Mouse (Mus musculus) CH12.LX (cell line): ENCODE measurements around the gene Gng12. TPM values are rescaled to one million over a fixed set of nuclear protein-coding genes. Genes with fewer than 3 reads are reported as not detected.

Experiments used
- DNase-seq: peaks from one replicate; pipeline ENCODE4 v3.0.0-alpha.2; 2013; ENCODE audit errors: extremely low read depth
- H3K27ac ChIP-seq: 2 replicates; pipeline ENCODE4 v1.5.1; 2012; ENCODE audit warnings: low read depth, mild to moderate bottlenecking, control low read depth, moderate library complexity; ENCODE audit not compliant: insufficient read depth
- H3K27me3 ChIP-seq: replicated peaks from 2 replicates; pipeline ENCODE3; 2012; ENCODE audit warnings: inconsistent platforms
- H3K36me3 ChIP-seq, 2 experiments: replicated peaks in 1 of 2; 2 replicates each; pipeline versions ENCODE3 to v1.6.1; 2012; ENCODE audit warnings: inconsistent platforms in 1 of 2, low read length in 1 of 2, mild to moderate bottlenecking in 1 of 2, mixed read lengths in 1 of 2, moderate library complexity in 1 of 2; ENCODE audit not compliant: control insufficient read depth in 1 of 2, insufficient read depth in 1 of 2
- H3K4me1 ChIP-seq, 2 experiments: 2 replicates each; pipeline ENCODE4 v1.6.1; 2012; ENCODE audit warnings: inconsistent platforms in 1 of 2, moderate library complexity in 1 of 2; ENCODE audit not compliant: insufficient read depth in 2 of 2, control insufficient read depth in 1 of 2
- H3K4me2 ChIP-seq: 2 replicates; pipeline ENCODE4 v1.6.1; 2012; ENCODE audit warnings: low read depth, mild to moderate bottlenecking, control low read depth; ENCODE audit not compliant: poor library complexity, insufficient read depth, severe bottlenecking
- H3K4me3 ChIP-seq, 3 experiments: fragments of 150-350 bp in 1 of 3; sonication (generic) in 1 of 3; replicated peaks in 1 of 3; 2 replicates each; pipeline versions ENCODE3 to v1.5.1; 2011 to 2012; ENCODE audit warnings: low read depth in 2 of 3, low read length in 2 of 3, mild to moderate bottlenecking in 2 of 3, moderate library complexity in 2 of 3, control low read depth in 1 of 3, improper control_type of control experiment in 1 of 3, inconsistent platforms in 1 of 3, mixed read lengths in 1 of 3; ENCODE audit not compliant: poor library complexity in 1 of 3
- H3K79me2 ChIP-seq: replicated peaks from 2 replicates; pipeline ENCODE4 v1.6.1; 2012; ENCODE audit warnings: mild to moderate bottlenecking, moderate library complexity; ENCODE audit not compliant: control insufficient read depth, poor library complexity, insufficient read depth, severe bottlenecking; ENCODE audit errors: extremely low read depth
- H3K9ac ChIP-seq: 2 replicates; pipeline ENCODE4 v1.6.1; 2012; ENCODE audit warnings: low read depth, mild to moderate bottlenecking, control low read depth, moderate library complexity; ENCODE audit not compliant: insufficient read depth
- H3K9me3 ChIP-seq: replicated peaks from 2 replicates; pipeline ENCODE3; 2012; ENCODE audit warnings: low read length, inconsistent platforms, mixed read lengths
- BHLHE40 ChIP-seq: IDR thresholded peaks from 2 replicates; pipeline ENCODE4 v1.6.1; 2011; ENCODE audit warnings: mild to moderate bottlenecking, low read depth, low read length, improper control_type of control experiment
- CTCF ChIP-seq, 2 experiments: IDR thresholded peaks in 1 of 2; conservative IDR thresholded peaks in 1 of 2; 2 replicates each; pipeline ENCODE4 v1.5.1; 2011 to 2012; ENCODE audit warnings: low read depth in 2 of 2, low read length in 2 of 2, improper control_type of control experiment in 1 of 2, inconsistent platforms in 1 of 2, mild to moderate bottlenecking in 1 of 2, moderate library complexity in 1 of 2
- E2F4 ChIP-seq: IDR thresholded peaks from 2 replicates; pipeline ENCODE4 v1.6.1; 2011; ENCODE audit warnings: low read depth, low read length, improper control_type of control experiment; ENCODE audit not compliant: insufficient replicate concordance
- ELF1 ChIP-seq: IDR thresholded peaks from 2 replicates; pipeline ENCODE4 v1.6.1; 2014; ENCODE audit warnings: low read depth, mild to moderate bottlenecking, inconsistent platforms, low read length, improper control_type of control experiment
- EP300 ChIP-seq: IDR thresholded peaks from 2 replicates; pipeline ENCODE4 v1.6.1; 2011; ENCODE audit warnings: low read length, improper control_type of control experiment
- ETS1 ChIP-seq: conservative IDR thresholded peaks from 2 replicates; pipeline ENCODE4 v1.6.1; 2012; ENCODE audit warnings: low read depth, mild to moderate bottlenecking, inconsistent platforms, low read length, improper control_type of control experiment, moderate library complexity
- GABPA ChIP-seq: IDR thresholded peaks from 2 replicates; pipeline ENCODE4 v1.6.1; 2012; ENCODE audit warnings: low read depth, low read length, improper control_type of control experiment, inconsistent platforms; ENCODE audit not compliant: insufficient replicate concordance
- HCFC1 ChIP-seq: IDR thresholded peaks from 2 replicates; pipeline ENCODE4 v1.6.1; 2012; ENCODE audit warnings: low read depth, mild to moderate bottlenecking, inconsistent platforms, low read length, improper control_type of control experiment
- IRF4 ChIP-seq: IDR thresholded peaks from 2 replicates; pipeline ENCODE4 v1.6.1; 2014; ENCODE audit warnings: low read depth, mild to moderate bottlenecking, inconsistent platforms, low read length, improper control_type of control experiment
- JUN ChIP-seq: IDR thresholded peaks from 2 replicates; pipeline ENCODE4 v1.6.1; 2011; ENCODE audit warnings: low read depth, mild to moderate bottlenecking, low read length, improper control_type of control experiment, moderate library complexity; ENCODE audit not compliant: insufficient read depth
- JUND ChIP-seq: conservative IDR thresholded peaks from 2 replicates; pipeline ENCODE4 v1.6.1; 2011; ENCODE audit warnings: low read depth, low read length, improper control_type of control experiment
- KAT2A ChIP-seq: IDR thresholded peaks from 2 replicates; pipeline ENCODE4 v1.6.1; 2012; ENCODE audit warnings: low read length, improper control_type of control experiment, inconsistent platforms; ENCODE audit not compliant: insufficient replicate concordance
- MAFK ChIP-seq: IDR thresholded peaks from 2 replicates; pipeline ENCODE4 v1.6.1; 2011; ENCODE audit warnings: low read length, improper control_type of control experiment; ENCODE audit not compliant: insufficient replicate concordance
- MAX ChIP-seq: IDR thresholded peaks from 2 replicates; pipeline ENCODE4 v1.6.1; 2011; ENCODE audit warnings: low read length, improper control_type of control experiment
- MAZ ChIP-seq: IDR thresholded peaks from 2 replicates; pipeline ENCODE4 v1.6.1; 2012; ENCODE audit warnings: low read depth, mild to moderate bottlenecking, inconsistent platforms, low read length, improper control_type of control experiment, moderate library complexity
- MYC ChIP-seq: IDR thresholded peaks from 2 replicates; pipeline ENCODE4 v1.6.1; 2011; ENCODE audit warnings: low read depth, mild to moderate bottlenecking, improper control_type of control experiment, low read length
- NRF1 ChIP-seq: IDR thresholded peaks from 2 replicates; pipeline ENCODE4 v1.6.1; 2014; ENCODE audit warnings: low read depth, mild to moderate bottlenecking, inconsistent platforms, low read length, improper control_type of control experiment, moderate library complexity
- PAX5 ChIP-seq: IDR thresholded peaks from 2 replicates; pipeline ENCODE4 v1.6.1; 2012; ENCODE audit warnings: low read length, inconsistent platforms, mixed read lengths
- POLR2A ChIP-seq: IDR thresholded peaks from 2 replicates; pipeline ENCODE4 v1.6.1; 2011; ENCODE audit warnings: low read depth, mild to moderate bottlenecking, improper control_type of control experiment, low read length
- RCOR1 ChIP-seq: conservative IDR thresholded peaks from 2 replicates; pipeline ENCODE4 v1.6.1; 2012; ENCODE audit warnings: low read depth, mild to moderate bottlenecking, inconsistent platforms, low read length, improper control_type of control experiment
- SIN3A ChIP-seq: IDR thresholded peaks from 2 replicates; pipeline ENCODE4 v1.6.1; 2012; ENCODE audit warnings: low read length, improper control_type of control experiment, inconsistent platforms
- SMC3 ChIP-seq: IDR thresholded peaks from 2 replicates; pipeline ENCODE4 v1.6.1; 2011; ENCODE audit warnings: low read depth, low read length, improper control_type of control experiment
- TBP ChIP-seq: conservative IDR thresholded peaks from 2 replicates; pipeline ENCODE4 v1.6.1; 2011; ENCODE audit warnings: low read depth, low read length, improper control_type of control experiment
- UBTF ChIP-seq: IDR thresholded peaks from 2 replicates; pipeline ENCODE4 v1.6.1; 2012; ENCODE audit warnings: low read depth, mild to moderate bottlenecking, inconsistent platforms, low read length, improper control_type of control experiment, moderate library complexity
- USF1 ChIP-seq: IDR thresholded peaks from 2 replicates; pipeline ENCODE4 v1.6.1; 2014; ENCODE audit warnings: low read depth, mild to moderate bottlenecking, inconsistent platforms, low read length, improper control_type of control experiment
- USF2 ChIP-seq: conservative IDR thresholded peaks from 2 replicates; pipeline ENCODE4 v1.6.1; 2011; ENCODE audit warnings: low read depth, low read length, improper control_type of control experiment
- ZC3H11A ChIP-seq: IDR thresholded peaks from 2 replicates; pipeline ENCODE4 v1.6.1; 2012; ENCODE audit warnings: low read depth, mild to moderate bottlenecking, inconsistent platforms, low read length, improper control_type of control experiment
- ZKSCAN1 ChIP-seq: IDR thresholded peaks from 2 replicates; pipeline ENCODE4 v1.6.1; 2012; ENCODE audit warnings: low read depth, inconsistent platforms, low read length, improper control_type of control experiment, borderline replicate concordance
- dilution Hi-C: fragments of 300-500 bp; cut with MboI; formaldehyde crosslinking; loops from 2 replicates; pipeline ENCODE4 v1.14.3; 2020; ENCODE audit warnings: low sequenced_read_pairs; ENCODE audit not compliant: extremely low pct_unique_long_range_greater_than_20kb, extremely low pct_ligation_motif_present
- in situ Hi-C: fragments of 300-500 bp; cut with MboI; formaldehyde crosslinking; loops from 3 replicates; pipeline ENCODE4 v1.14.3; 2019; ENCODE audit warnings: low sequenced_read_pairs, low pct_ligation_motif_present, low pct_unique_long_range_greater_than_20kb, mixed read lengths
- polyA plus RNA-seq: library from polyadenylated mRNA; unstranded; fragments of >175 nt; gene quantifications from 2 replicates; pipeline ENCODE4 v1.2.1, GENCODE M21; 2012; ENCODE audit warnings: low read depth; ENCODE audit not compliant: insufficient read length
- total RNA-seq, 2 experiments: library from RNA; depleted of rRNA; stranded (reverse); fragments of 300-350 nt in 1 of 2; fragments of >200 nt in 1 of 2; gene quantifications; 2 replicates each; pipeline ENCODE4 v1.2.3; 2012 to 2014

Gene Gng12
- total and polyA plus RNA-seq, 3 experiments = 3.9 to 20.8 (median 12.2) TPM

GRCm38 (mm10) chr6:67056889-67057564, 160.8 kb downstream of the Gng12 start:
- in situ Hi-C loops = loop anchor here (5.0 kb wide), 1 partner anchor 75 kb away; no protein-coding TSS in a partner anchor
- TF ChIP-seq E2F4 (no peak), ETS1 (no peak), USF2 (no peak), MAX (no peak), GABPA (no peak), KAT2A (no peak), MAZ (no peak), RCOR1 (no peak), IRF4 (no peak), BHLHE40 (no peak), ELF1 (no peak), CTCF (conservative IDR thresholded peaks at IDR 0.05 in 1 of 2, IDR thresholded peaks at IDR 0.05 in 1 of 2; ENCODE audit: low read depth in 2 of 2, low read length in 2 of 2) (no peak), NRF1 (no peak), MAFK (no peak), POLR2A (no peak), JUN (no peak), SMC3 (no peak), JUND (no peak), HCFC1 (no peak), SIN3A (no peak)
- TF ChIP-seq, all 38 proteins: peak for 0
- no peak overlapping the region for H3K4me2 ChIP-seq
- peaks cover 8 to 36% of the 10 kb centered on the region in 2 experiments; a peak in 3 of 4 replicates for H3K4me1 ChIP-seq
- no peaks in the 10 kb centered on the region for H3K9me3 ChIP-seq
- H3K79me2 ChIP-seq = no peaks in the 10 kb centered on the region
- no peak overlapping the region for H3K4me3 ChIP-seq
- no peak overlapping the region for H3K27ac ChIP-seq
- dilution Hi-C loops = no loop called here
- no peak for DNase-seq
- no peaks in the 10 kb centered on the region for H3K36me3 ChIP-seq
- H3K27me3 ChIP-seq = no peaks in the 10 kb centered on the region
- no peak overlapping the region; the same call in 1 of the 2 replicates for H3K9ac ChIP-seq

GRCm38 (mm10) chr6:67057574-67057973, 161.4 kb downstream of the Gng12 start:
- no peaks in the 10 kb centered on the region for H3K79me2 ChIP-seq
- no peak overlapping the region for H3K4me3 ChIP-seq
- no peaks in the 10 kb centered on the region for H3K27me3 ChIP-seq
- no peak overlapping the region for H3K4me2 ChIP-seq
- in situ Hi-C loops = loop anchor here (5.0 kb wide), 1 partner anchor 75 kb away; no protein-coding TSS in a partner anchor
- H3K27ac ChIP-seq = no peak overlapping the region
- TF ChIP-seq ELF1 = no peak
- no peak for TF ChIP-seq E2F4
- TF ChIP-seq PAX5 = no peak
- TF ChIP-seq SMC3 = no peak
- no peak for TF ChIP-seq EP300
- TF ChIP-seq CTCF (conservative IDR thresholded peaks at IDR 0.05 in 1 of 2, IDR thresholded peaks at IDR 0.05 in 1 of 2; ENCODE audit: low read depth in 2 of 2, low read length in 2 of 2) = no peak
- TF ChIP-seq USF2 = no peak
- no peak for TF ChIP-seq ZC3H11A
- TF ChIP-seq ZKSCAN1 = no peak
- no peak for TF ChIP-seq UBTF
- no peak for TF ChIP-seq POLR2A
- TF ChIP-seq ETS1 = no peak
- TF ChIP-seq MAZ = no peak
- no peak for TF ChIP-seq USF1
- no peak for TF ChIP-seq TBP
- TF ChIP-seq MYC = no peak
- TF ChIP-seq, all 38 proteins: peak for 0
- Histone ChIP-seq H3K4me1 (peaks cover 8 to 36% of the 10 kb centered on the region in 2 experiments; a peak in 3 of 4 replicates), H3K36me3 (no peaks in the 10 kb centered on the region), H3K9me3 (no peaks in the 10 kb centered on the region), H3K9ac (no peak overlapping the region)
- dilution Hi-C loops = no loop called here
- no peak for DNase-seq
